Mouse (Mus musculus): ENCODE measurements at regions not wholly inside any gene's neighbourhood (a gene's known extent, or its start where the extent isn't known, plus 50 kb on each side); places are given as distances from the start of the nearest gene placed in this dataset.

GRCm38 (mm10) chr1:35811380-35811779, 256.8 kb upstream of the Hs6st1 start:
- TF ChIP-seq CTCF (IDR thresholded peaks at IDR 0.05; ENCODE audit: borderline replicate concordance, insufficient read depth, low read length) = no peak
- TF ChIP-seq POLR2A (IDR thresholded peaks at IDR 0.05; ENCODE audit: low read depth, low read length) = no peak

All from embryonic fibroblast, embryonic 13.5 days (primary cell).